In genomic region chr9:70090541-70090940, GRCm38 (mm10) we compare ENCODE assay signal across 28 mouse cellular contexts. TPM values are rescaled to one million over a fixed set of nuclear protein-coding genes. Genes with fewer than 3 reads are reported as not detected.
DNase-seq lines count a peak whose midpoint lies in the region; ATAC-seq and TF ChIP-seq lines count a peak whose summit lies in the region.
"Had no signal": no experiment of that assay in that cellular context is flagged by ENCODE, and none has a peak within 500 bp of the region (broad histone marks: within the 10 kb centered on the region; RNA-seq: fewer than 3 reads in every experiment).

No protein-coding gene starts in this region.

- DNase-seq in cerebellum, adult 2 months: peak; percentile 12 to 23
- DNase-seq in cerebellum, adult 9-10 months: no peak
- DNase-seq in cerebellum, postnatal 25 days: peak; percentile 35 to 53
- DNase-seq in hindbrain, postnatal 0 days (ENCODE audit: low spot score): peak; percentile 40
- DNase-seq in midbrain, postnatal 0 days (ENCODE audit: low spot score): peak; percentile 32
- DNase-seq: adrenal gland, adult 8-10 months; adrenal gland, postnatal 25 days; gastrocnemius, postnatal 10 days; gastrocnemius, postnatal 36 days; heart, adult 2 months; heart, postnatal 10 days; heart, postnatal 36 days had no signal

- no peak for TF ChIP-seq POLR2A in cerebellum, adult 2 months (IDR thresholded peaks at IDR 0.05; ENCODE audit: borderline replicate concordance, insufficient read depth, low read length)

- H3K9me3 ChIP-seq in hindbrain, postnatal 0 days (ENCODE audit: low read length): no peaks in the 10 kb centered on the region
- no peaks in the 10 kb centered on the region for H3K9me3 ChIP-seq in hindbrain, embryonic 12.5 days (replicated peaks)
- no peaks in the 10 kb centered on the region for H3K9me3 ChIP-seq in midbrain, postnatal 0 days (ENCODE audit: low read length)
- no peaks in the 10 kb centered on the region for H3K9me3 ChIP-seq in midbrain, embryonic 15.5 days
- H3K9me3 ChIP-seq: forebrain, embryonic 10.5 days; forebrain, embryonic 13.5 days; heart, embryonic 12.5 days; heart, embryonic 15.5 days; hindbrain, embryonic 10.5 days had no signal

- ATAC-seq in cerebellum, adult (ENCODE audit: insufficient number of reproducible peaks, low FRiP score, low TSS enrichment): no peak
- ATAC-seq in hindbrain, postnatal 0 days: no peak
- no peak for ATAC-seq in hindbrain, embryonic 12.5 days (ENCODE audit: low FRiP score)
- no peak for ATAC-seq in midbrain, postnatal 0 days (ENCODE audit: low FRiP score)
- no peak for ATAC-seq in midbrain, embryonic 15.5 days (replicated peaks)
- ATAC-seq: activated CD4-positive, CD25-positive, alpha-beta regulatory T cell, adult 4 months; forebrain, embryonic 13.5 days; forebrain, embryonic 16.5 days; intestine, postnatal 0 days had no signal

- H3K9ac ChIP-seq in hindbrain, postnatal 0 days (replicated peaks; ENCODE audit: low read length): no peak overlapping the region
- H3K9ac ChIP-seq in hindbrain, embryonic 12.5 days: no peak overlapping the region
- H3K9ac ChIP-seq in midbrain, postnatal 0 days (replicated peaks; ENCODE audit: low read length, poor library complexity, severe bottlenecking): no peak overlapping the region
- no peak overlapping the region for H3K9ac ChIP-seq in midbrain, embryonic 15.5 days
- H3K9ac ChIP-seq: forebrain, embryonic 13.5 days; heart, embryonic 12.5 days; heart, embryonic 15.5 days; hindbrain, embryonic 14.5 days had no signal

- no peaks in the 10 kb centered on the region for H3K36me3 ChIP-seq in hindbrain, postnatal 0 days (ENCODE audit: insufficient read depth, low read length)
- no peaks in the 10 kb centered on the region for H3K36me3 ChIP-seq in hindbrain, embryonic 12.5 days
- no peaks in the 10 kb centered on the region for H3K36me3 ChIP-seq in midbrain, postnatal 0 days (ENCODE audit: insufficient read depth, low read length)
- no peaks in the 10 kb centered on the region for H3K36me3 ChIP-seq in midbrain, embryonic 15.5 days (replicated peaks)
- H3K36me3 ChIP-seq: forebrain, embryonic 10.5 days; heart, embryonic 15.5 days; hindbrain, embryonic 10.5 days had no signal

- no peak overlapping the region for H3K27ac ChIP-seq in cerebellum, adult 2 months (ENCODE audit: insufficient read depth, low read length)
- H3K27ac ChIP-seq in hindbrain, postnatal 0 days: no peak overlapping the region
- no peak overlapping the region for H3K27ac ChIP-seq in hindbrain, embryonic 12.5 days
- H3K27ac ChIP-seq in midbrain, postnatal 0 days (ENCODE audit: low read depth, low read length): no peak overlapping the region
- H3K27ac ChIP-seq in midbrain, embryonic 15.5 days: no peak overlapping the region
- H3K27ac ChIP-seq: forebrain, embryonic 10.5 days; forebrain, embryonic 13.5 days; heart, adult 2 months; heart, embryonic 15.5 days; hindbrain, embryonic 10.5 days; hindbrain, embryonic 14.5 days had no signal

- WGBS in cerebellum, adult 2 months: 11% methylated on average over 10 of the region's 10 CpGs
- 67% methylated on average over 10 of the region's 10 CpGs for WGBS in hindbrain, postnatal 0 days
- 88% methylated on average over 10 of the region's 10 CpGs for WGBS in hindbrain, embryonic 12.5 days
- 89% methylated on average over 10 of the region's 10 CpGs for WGBS in midbrain, postnatal 0 days
- WGBS in midbrain, embryonic 15.5 days: 89% methylated on average over 10 of the region's 10 CpGs

- no peak for TF ChIP-seq CTCF in cerebellum, adult 2 months (IDR thresholded peaks at IDR 0.05; ENCODE audit: borderline replicate concordance, insufficient read depth, low read depth, low read length)
- TF ChIP-seq CTCF in hindbrain, postnatal 0 days (IDR thresholded peaks at IDR 0.05; ENCODE audit: low read depth): no peak
- no peak for TF ChIP-seq CTCF in midbrain, postnatal 0 days (IDR thresholded peaks at IDR 0.05)

- H3K27me3 ChIP-seq in cerebellum, adult 2 months (ENCODE audit: control insufficient read depth, insufficient read depth, low read length): no peaks in the 10 kb centered on the region
- H3K27me3 ChIP-seq in hindbrain, postnatal 0 days (ENCODE audit: insufficient read depth, low read length): no peaks in the 10 kb centered on the region
- no peaks in the 10 kb centered on the region for H3K27me3 ChIP-seq in hindbrain, embryonic 12.5 days
- H3K27me3 ChIP-seq in midbrain, postnatal 0 days (ENCODE audit: insufficient read depth, low read length): no peaks in the 10 kb centered on the region
- H3K27me3 ChIP-seq in midbrain, embryonic 15.5 days (replicated peaks): no peaks in the 10 kb centered on the region
- H3K27me3 ChIP-seq: forebrain, embryonic 13.5 days; heart, embryonic 12.5 days; heart, embryonic 15.5 days had no signal

- H3K4me3 ChIP-seq in cerebellum, adult 2 months (replicated peaks; ENCODE audit: insufficient read depth, low read depth, low read length): no peak overlapping the region
- no peak overlapping the region for H3K4me3 ChIP-seq in hindbrain, postnatal 0 days (ENCODE audit: low read length)
- no peak overlapping the region for H3K4me3 ChIP-seq in hindbrain, embryonic 12.5 days
- H3K4me3 ChIP-seq in midbrain, postnatal 0 days (ENCODE audit: low read depth, low read length): no peak overlapping the region
- H3K4me3 ChIP-seq in midbrain, embryonic 15.5 days: no peak overlapping the region
- H3K4me3 ChIP-seq: forebrain, embryonic 10.5 days; forebrain, embryonic 13.5 days; heart, adult 2 months; heart, embryonic 12.5 days; heart, embryonic 15.5 days; hindbrain, embryonic 10.5 days had no signal

- no peak overlapping the region for H3K4me2 ChIP-seq in hindbrain, postnatal 0 days (ENCODE audit: low read depth, low read length)
- no peak overlapping the region for H3K4me2 ChIP-seq in hindbrain, embryonic 12.5 days (replicated peaks)
- no peak overlapping the region for H3K4me2 ChIP-seq in midbrain, postnatal 0 days (ENCODE audit: low read depth, low read length, poor library complexity, severe bottlenecking)
- no peak overlapping the region for H3K4me2 ChIP-seq in midbrain, embryonic 15.5 days
- H3K4me2 ChIP-seq: forebrain, embryonic 13.5 days; heart, embryonic 12.5 days; heart, embryonic 15.5 days; hindbrain, embryonic 14.5 days had no signal

- peaks cover 3% of the 10 kb centered on the region for H3K4me1 ChIP-seq in cerebellum, adult 2 months (ENCODE audit: control insufficient read depth, insufficient read depth, low read length)
- H3K4me1 ChIP-seq in hindbrain, postnatal 0 days (ENCODE audit: insufficient read depth, low read length): peaks cover 10% of the 10 kb centered on the region
- 0 out of 2 replicates have a peak, but pooled peaks cover 3% of the 10 kb centered on the region for H3K4me1 ChIP-seq in hindbrain, embryonic 12.5 days
- no peaks in the 10 kb centered on the region for H3K4me1 ChIP-seq in midbrain, postnatal 0 days (ENCODE audit: insufficient read depth, low read length)
- 0 out of 2 replicates have a peak, but pooled peaks cover 2% of the 10 kb centered on the region for H3K4me1 ChIP-seq in midbrain, embryonic 15.5 days
- H3K4me1 ChIP-seq: forebrain, embryonic 10.5 days; hindbrain, embryonic 10.5 days had no signal

RNA-seq across cellular contexts. Expression of gene Fam81a, which starts 51.8 kb away (rescaled TPM):
- polyA plus RNA-seq in cerebellum, adult 2 months (2012; rRNA removed): 11.8 and 12.8 TPM in 2 replicates
- 9.9 and 14.4 TPM in 2 replicates for total RNA-seq in hindbrain, postnatal 0 days (2014; rRNA removed)
- polyA plus RNA-seq in hindbrain, postnatal 0 days (2015; fragmentation: Nextera tagmentation; extraction: Ambion mirVana): 16.3 and 17.7 TPM in 2 replicates
- polyA plus RNA-seq in hindbrain, embryonic 12.5 days (2016; fragmentation: Nextera tagmentation; extraction: Ambion mirVana): 7.4 and 8.3 TPM in 2 replicates
- 8.5 and 10.7 TPM in 2 replicates for total RNA-seq in midbrain, postnatal 0 days (2014; rRNA removed)
- 9.8 and 11.8 TPM in 2 replicates for polyA plus RNA-seq in midbrain, postnatal 0 days (2015; fragmentation: Nextera tagmentation; extraction: Ambion mirVana)
- polyA plus RNA-seq in midbrain, embryonic 15.5 days (2015; fragmentation: Nextera tagmentation; extraction: Ambion mirVana): 8.2 and 8.4 TPM in 2 replicates
- total RNA-seq: granulocyte monocyte progenitor cell, adult 5-6 weeks had no signal

RNA-seq across cellular contexts. Expression of gene Gcnt3, which starts 52.7 kb away (rescaled TPM):
- polyA plus RNA-seq in cerebellum, adult 2 months (2012; rRNA removed): not detected in 2 replicates
- total RNA-seq in hindbrain, postnatal 0 days (2014; rRNA removed): not detected in 2 replicates
- 0.03 TPM in 1 of 2 replicates, not detected in the other for polyA plus RNA-seq in hindbrain, postnatal 0 days (2015; fragmentation: Nextera tagmentation; extraction: Ambion mirVana)
- polyA plus RNA-seq in hindbrain, embryonic 12.5 days (2016; fragmentation: Nextera tagmentation; extraction: Ambion mirVana): not detected in 2 replicates
- total RNA-seq in midbrain, postnatal 0 days (2014; rRNA removed): 0.22 TPM in 1 of 2 replicates, not detected in the other
- 0.04 TPM in 1 of 2 replicates, not detected in the other for polyA plus RNA-seq in midbrain, postnatal 0 days (2015; fragmentation: Nextera tagmentation; extraction: Ambion mirVana)
- not detected in 2 replicates for polyA plus RNA-seq in midbrain, embryonic 15.5 days (2015; fragmentation: Nextera tagmentation; extraction: Ambion mirVana)
- total RNA-seq: adrenal gland, adult 8-10 months; adrenal gland, postnatal 25 days; gastrocnemius, adult 18-20 months; gastrocnemius, postnatal 10 days; gastrocnemius, postnatal 36 days; granulocyte monocyte progenitor cell, adult 5-6 weeks; heart, adult 2 months; heart, postnatal 10 days; heart, postnatal 36 days had no signal
- polyA plus RNA-seq: activated CD4-positive, CD25-positive, alpha-beta regulatory T cell, adult 4 months; brain, embryonic 14.5 days; embryonic facial prominence, embryonic 11.5 days; forebrain, embryonic 10.5 days; forebrain, embryonic 13.5 days; forebrain, embryonic 16.5 days; heart, adult 2 months; heart, embryonic 12.5 days; heart, embryonic 15.5 days; hindbrain, embryonic 10.5 days; hindbrain, embryonic 14.5 days had no signal
